Mouse (Mus musculus) E14TG2a.4 (cell line): ENCODE measurements around the gene Hdhd3.

ENCODE experiments used
- H3K27me3 ChIP-seq: 2 replicates; pipeline ENCODE4 v1.6.1; 2014; ENCODE audit warnings: low read length, control low read depth; ENCODE audit not compliant: insufficient read depth
- H3K36me3 ChIP-seq: 2 replicates; pipeline ENCODE4 v1.6.1; 2014; ENCODE audit warnings: low read length, control low read depth; ENCODE audit not compliant: insufficient read depth
- H3K4me1 ChIP-seq: replicated peaks from 2 replicates; pipeline ENCODE4 v1.6.1; 2014; ENCODE audit warnings: low read depth, low read length, control low read depth
- H3K4me3 ChIP-seq: replicated peaks from 2 replicates; pipeline ENCODE4 v1.5.1; 2014; ENCODE audit warnings: mild to moderate bottlenecking, low read length
- H3K9me3 ChIP-seq: 2 replicates; pipeline ENCODE4 v1.6.1; 2014; ENCODE audit warnings: low read length, control low read depth
- CTCF ChIP-seq: conservative IDR thresholded peaks from 2 replicates; pipeline ENCODE4 v1.5.1; 2014; ENCODE audit warnings: low read length
- NANOG ChIP-seq: IDR thresholded peaks from 2 replicates; pipeline ENCODE4 v1.6.1; 2014; ENCODE audit warnings: borderline replicate concordance, low read length, mixed read lengths
- POU5F1 ChIP-seq: IDR thresholded peaks from 2 replicates; pipeline ENCODE4 v1.6.1; 2014; ENCODE audit warnings: low read length, borderline replicate concordance

Hdhd3 gene

GRCm38 (mm10) chr4:62516579-62516978 lies 13.3 kb upstream of the Hdhd3 start:
- Histone ChIP-seq H3K9me3 (peaks cover 6% of the 10 kb centered on the region), H3K36me3 (peaks cover 32% of the 10 kb centered on the region), H3K4me3 (no peak overlapping the region), H3K4me1 (peaks cover 43% of the 10 kb centered on the region), H3K27me3 (peaks cover 4% of the 10 kb centered on the region; the same call in 1 of the 2 replicates)
- TF ChIP-seq NANOG (no peak), POU5F1 (no peak), CTCF (no peak)

- H3K9me3 ChIP-seq: peaks cover 6% of the 10 kb centered on the region
- peaks cover 4% of the 10 kb centered on the region; the same call in 1 of the 2 replicates for H3K27me3 ChIP-seq
- peaks cover 43% of the 10 kb centered on the region for H3K4me1 ChIP-seq
- peaks cover 34% of the 10 kb centered on the region for H3K36me3 ChIP-seq
- H3K4me3 ChIP-seq: no peak overlapping the region
- TF ChIP-seq NANOG (no peak), POU5F1 (no peak), CTCF (no peak)
These were observed 12.8 kb upstream of the Hdhd3 start for GRCm38 (mm10) chr4:62516079-62516478.

GRCm38 (mm10) chr4:62515490-62515889 lies 12.2 kb upstream of the Hdhd3 start:
- Histone ChIP-seq H3K36me3 (peaks cover 40% of the 10 kb centered on the region), H3K4me1 (peaks cover 37% of the 10 kb centered on the region), H3K27me3 (peaks cover 4% of the 10 kb centered on the region; the same call in 1 of the 2 replicates), H3K4me3 (no peak overlapping the region), H3K9me3 (peaks cover 6% of the 10 kb centered on the region)
- no peak for TF ChIP-seq NANOG
- TF ChIP-seq CTCF: no peak
- no peak for TF ChIP-seq POU5F1

GRCm38 (mm10) chr4:62514995-62515394 lies 11.7 kb upstream of the Hdhd3 start:
- TF ChIP-seq POU5F1: no peak
- TF ChIP-seq NANOG: no peak
- TF ChIP-seq CTCF: no peak
- H3K4me1 ChIP-seq: peaks cover 34% of the 10 kb centered on the region
- H3K27me3 ChIP-seq: peaks cover 4% of the 10 kb centered on the region; the same call in 1 of the 2 replicates
- H3K4me3 ChIP-seq: no peak overlapping the region
- H3K36me3 ChIP-seq: peaks cover 45% of the 10 kb centered on the region
- H3K9me3 ChIP-seq: peaks cover 6% of the 10 kb centered on the region

GRCm38 (mm10) chr4:62513998-62514506 lies 10.8 kb upstream of the Hdhd3 start:
- TF ChIP-seq CTCF (no peak), NANOG (no peak), POU5F1 (no peak)
- no peak overlapping the region for H3K4me3 ChIP-seq
- H3K27me3 ChIP-seq: peaks cover 3% of the 10 kb centered on the region; the same call in 1 of the 2 replicates
- H3K4me1 ChIP-seq: peaks cover 30% of the 10 kb centered on the region
- H3K36me3 ChIP-seq: peaks cover 55% of the 10 kb centered on the region
- peaks cover 6% of the 10 kb centered on the region for H3K9me3 ChIP-seq

GRCm38 (mm10) chr4:62509946-62510345 lies 6.7 kb upstream of the Hdhd3 start:
- Histone ChIP-seq H3K4me3 (no peak overlapping the region), H3K4me1 (peaks cover 19% of the 10 kb centered on the region), H3K27me3 (no peaks in the 10 kb centered on the region), H3K36me3 (peaks cover 65% of the 10 kb centered on the region), H3K9me3 (no peaks in the 10 kb centered on the region)
- no peak for TF ChIP-seq CTCF
- TF ChIP-seq POU5F1: no peak
- no peak for TF ChIP-seq NANOG

GRCm38 (mm10) chr4:62508839-62509238 lies 5.6 kb upstream of the Hdhd3 start:
- H3K9me3 ChIP-seq: no peaks in the 10 kb centered on the region
- no peak overlapping the region for H3K4me3 ChIP-seq
- H3K27me3 ChIP-seq: no peaks in the 10 kb centered on the region
- peaks cover 12% of the 10 kb centered on the region for H3K4me1 ChIP-seq
- TF ChIP-seq NANOG: no peak
- no peak for TF ChIP-seq CTCF
- TF ChIP-seq POU5F1: no peak
- peaks cover 64% of the 10 kb centered on the region for H3K36me3 ChIP-seq

GRCm38 (mm10) chr4:62506798-62507197 lies 3.5 kb upstream of the Hdhd3 start:
- TF ChIP-seq NANOG (no peak), POU5F1 (no peak), CTCF (no peak)
- 0 out of 2 replicates have a peak, but pooled peaks cover 2% of the 10 kb centered on the region for H3K27me3 ChIP-seq
- no peaks in the 10 kb centered on the region for H3K9me3 ChIP-seq
- peaks cover 10% of the 10 kb centered on the region for H3K4me1 ChIP-seq
- H3K36me3 ChIP-seq: peaks cover 43% of the 10 kb centered on the region
- no peak overlapping the region for H3K4me3 ChIP-seq

GRCm38 (mm10) chr4:62505991-62506390 lies 2.7 kb upstream of the Hdhd3 start:
- Histone ChIP-seq H3K4me1 (peaks cover 15% of the 10 kb centered on the region), H3K27me3 (0 out of 2 replicates have a peak, but pooled peaks cover 4% of the 10 kb centered on the region), H3K4me3 (no peak overlapping the region), H3K36me3 (peaks cover 35% of the 10 kb centered on the region), H3K9me3 (no peaks in the 10 kb centered on the region)
- TF ChIP-seq CTCF (no peak), POU5F1 (no peak), NANOG (no peak)
